Mouse (Mus musculus) E14TG2a.4 (cell line): ENCODE measurements around the gene Tet1.

Source experiments
- CTCF ChIP-seq: conservative IDR thresholded peaks from 2 replicates; pipeline ENCODE4 v1.5.1; 2014; ENCODE audit warnings: low read length
- POU5F1 ChIP-seq: IDR thresholded peaks from 2 replicates; pipeline ENCODE4 v1.6.1; 2014; ENCODE audit warnings: low read length, borderline replicate concordance

DNA sequence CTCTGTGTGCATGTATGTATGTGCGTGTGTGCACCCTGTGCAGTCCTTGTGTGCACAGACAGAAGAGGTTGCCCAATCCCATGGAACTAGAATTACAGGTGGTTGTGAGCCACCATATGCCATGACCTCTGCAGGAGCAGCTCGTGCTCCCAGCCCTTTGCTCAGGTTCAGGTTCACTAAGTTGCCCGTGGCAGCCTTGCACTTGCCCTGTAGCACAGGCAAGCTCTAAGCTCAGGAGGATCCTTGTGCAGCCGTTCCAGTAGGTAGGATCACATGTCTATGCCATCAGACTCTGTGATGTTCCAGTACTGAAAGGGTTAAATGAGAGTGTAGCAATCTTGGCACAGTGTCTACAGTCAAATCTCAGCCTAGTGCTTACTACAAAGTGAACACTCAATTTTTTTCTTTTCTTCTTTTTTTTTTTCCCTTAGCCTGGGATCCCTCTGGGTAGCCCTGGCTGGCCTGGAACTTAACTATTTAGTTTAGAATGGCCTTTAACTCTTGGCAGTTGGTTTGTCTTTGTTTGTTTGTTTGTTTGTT, 15.4 kb upstream of the Tet1 start:
- no peak for TF ChIP-seq CTCF
- no peak for TF ChIP-seq POU5F1
